Mouse (Mus musculus) ovary, adult 18-20 months (tissue): ENCODE measurements around the gene Bbs9.
"Not testable (repeated sequence)": the region's sequence is repeated elsewhere in the genome, so short reads cannot be mapped to it uniquely, and the experiment has no call there.

Experiments used
- DNase-seq: peaks from one replicate; pipeline ENCODE4 v3.0.0; 2022; ENCODE audit warnings: low spot score, mixed read lengths

Gene Bbs9

GRCm38 (mm10) chr9:22869147-22869546, 393.6 kb downstream of the Bbs9 start:
- DNase-seq: not testable (repeated sequence)

- DNase-seq: no peak
Measured at GRCm38 (mm10) chr9:22870661-22871060, 395.1 kb downstream of the Bbs9 start.

- no peak for DNase-seq
Measured at GRCm38 (mm10) chr9:22875231-22875630, 399.7 kb downstream of the Bbs9 start.

- no peak for DNase-seq
Measured at GRCm38 (mm10) chr9:22879266-22879665, 403.8 kb downstream of the Bbs9 start.

GRCm38 (mm10) chr9:22886351-22886750, 410.8 kb downstream of the Bbs9 start:
- no peak for DNase-seq

- no peak for DNase-seq
Measured at GRCm38 (mm10) chr9:22905434-22905833, 429.9 kb downstream of the Bbs9 start.

GRCm38 (mm10) chr9:22916808-22917207, 441.3 kb downstream of the Bbs9 start:
- no peak for DNase-seq

GRCm38 (mm10) chr9:22935645-22936044, 460.1 kb downstream of the Bbs9 start:
- DNase-seq: no peak
